Mouse (Mus musculus): ENCODE measurements around the gene Naf1. TPM values are rescaled to one million over a fixed set of nuclear protein-coding genes. Genes with fewer than 3 reads are reported as not detected.

The Naf1 gene
- polyA plus RNA-seq, 1 experiment from 2014 or later: 2.5 TPM

GRCm38 (mm10) chr8:66910684-66911083 lies 50.7 kb downstream of the Naf1 start:
- Histone ChIP-seq H3K4me3 (no peak overlapping the region), H3K9me3 (no peaks in the 10 kb centered on the region), H3K4me1 (replicated peaks) (no peaks in the 10 kb centered on the region), H3K27ac (no peak overlapping the region), H3K27me3 (ENCODE audit: insufficient read depth, poor library complexity, severe bottlenecking) (no peaks in the 10 kb centered on the region), H3K36me3 (no peaks in the 10 kb centered on the region)
- no peak for DNase-seq (ENCODE audit: low spot score)
- 55% methylated on average over 6 of the region's 6 CpGs for WGBS

- 62% methylated on average over 14 of the region's 14 CpGs for WGBS
- no peaks in the 10 kb centered on the region for H3K36me3 ChIP-seq
- H3K27ac ChIP-seq: no peak overlapping the region
- peak; percentile 17 for DNase-seq (ENCODE audit: low spot score)
- 0 out of 2 replicates have a peak, but pooled peaks cover 5% of the 10 kb centered on the region for H3K4me1 ChIP-seq (replicated peaks)
- no peak overlapping the region for H3K4me3 ChIP-seq
- H3K9me3 ChIP-seq: no peaks in the 10 kb centered on the region
- H3K27me3 ChIP-seq (ENCODE audit: insufficient read depth, poor library complexity, severe bottlenecking): no peaks in the 10 kb centered on the region
Observed at GRCm38 (mm10) chr8:66913616-66914536, 53.9 kb downstream of the Naf1 start.

- 69% methylated on average over 7 of the region's 7 CpGs for WGBS
- no peak overlapping the region for H3K4me3 ChIP-seq
Observed at GRCm38 (mm10) chr8:66916056-66916455, 56.0 kb downstream of the Naf1 start.

GRCm38 (mm10) chr8:66917695-66918467 lies 57.9 kb downstream of the Naf1 start:
- Histone ChIP-seq H3K27me3 (ENCODE audit: insufficient read depth, poor library complexity, severe bottlenecking) (no peaks in the 10 kb centered on the region), H3K4me3 (no peak overlapping the region), H3K9me3 (no peaks in the 10 kb centered on the region), H3K4me1 (replicated peaks) (0 out of 2 replicates have a peak, but pooled peaks cover 5% of the 10 kb centered on the region), H3K27ac (no peak overlapping the region), H3K36me3 (no peaks in the 10 kb centered on the region)
- 73% methylated on average over 6 of the region's 6 CpGs for WGBS
- no peak for DNase-seq (ENCODE audit: low spot score)

More at GRCm38 (mm10) chr8:66916056-66916455, 56.0 kb downstream of the Naf1 start:
- Histone ChIP-seq H3K4me1 (replicated peaks) (0 out of 2 replicates have a peak, but pooled peaks cover 5% of the 10 kb centered on the region), H3K36me3 (no peaks in the 10 kb centered on the region), H3K9me3 (no peaks in the 10 kb centered on the region), H3K27ac (no peak overlapping the region), H3K27me3 (ENCODE audit: insufficient read depth, poor library complexity, severe bottlenecking) (no peaks in the 10 kb centered on the region)
- no peak for DNase-seq (ENCODE audit: low spot score)

- no peak overlapping the region for H3K27ac ChIP-seq
- H3K4me3 ChIP-seq: no peak overlapping the region
- 60% methylated on average over 4 of the region's 4 CpGs for WGBS
- no peaks in the 10 kb centered on the region for H3K36me3 ChIP-seq
- no peak for DNase-seq (ENCODE audit: low spot score)
- no peaks in the 10 kb centered on the region for H3K9me3 ChIP-seq
- 0 out of 2 replicates have a peak, but pooled peaks cover 5% of the 10 kb centered on the region for H3K4me1 ChIP-seq (replicated peaks)
- H3K27me3 ChIP-seq (ENCODE audit: insufficient read depth, poor library complexity, severe bottlenecking): no peaks in the 10 kb centered on the region
Observed at GRCm38 (mm10) chr8:66918471-66918870, 58.5 kb downstream of the Naf1 start.

- 92% methylated on average over 4 of the region's 4 CpGs for WGBS
- Histone ChIP-seq H3K36me3 (no peaks in the 10 kb centered on the region), H3K9me3 (no peaks in the 10 kb centered on the region), H3K4me1 (replicated peaks) (no peaks in the 10 kb centered on the region), H3K27ac (no peak overlapping the region), H3K27me3 (ENCODE audit: insufficient read depth, poor library complexity, severe bottlenecking) (no peaks in the 10 kb centered on the region), H3K4me3 (no peak overlapping the region)
- DNase-seq (ENCODE audit: low spot score): no peak
Observed at GRCm38 (mm10) chr8:66933746-66934145, 73.7 kb downstream of the Naf1 start.

- Histone ChIP-seq H3K9me3 (no peaks in the 10 kb centered on the region), H3K4me1 (replicated peaks) (no peaks in the 10 kb centered on the region), H3K27ac (no peak overlapping the region), H3K27me3 (ENCODE audit: insufficient read depth, poor library complexity, severe bottlenecking) (no peaks in the 10 kb centered on the region), H3K36me3 (no peaks in the 10 kb centered on the region), H3K4me3 (no peak overlapping the region)
- no peak for DNase-seq (ENCODE audit: low spot score)
- 89% methylated on average over 3 of the region's 3 CpGs for WGBS
Observed at GRCm38 (mm10) chr8:66936236-66936635, 76.2 kb downstream of the Naf1 start.

Other genes starting within 250 kb of the Naf1 start
- 0.06 TPM in 1 of 2 replicates, not detected in the other for gene Npy5r, start 172.1 kb upstream of the Naf1 start, polyA plus RNA-seq (2016; fragmentation: Nextera tagmentation; extraction: Ambion mirVana)
- gene Npy1r, start 163.0 kb upstream of the Naf1 start, polyA plus RNA-seq (2016; fragmentation: Nextera tagmentation; extraction: Ambion mirVana): 0.29 and 0.49 TPM in 2 replicates

All from hindbrain, embryonic 10.5 days (tissue).